Mouse (Mus musculus): Measurements from ENCODE around the gene Sema4g. TPM values are rescaled to one million over a fixed set of nuclear protein-coding genes. Genes with fewer than 3 reads are reported as not detected.

Gene Sema4g
- polyA plus RNA-seq, 1 experiment from 2014 or later = 18.0 TPM

DNA sequence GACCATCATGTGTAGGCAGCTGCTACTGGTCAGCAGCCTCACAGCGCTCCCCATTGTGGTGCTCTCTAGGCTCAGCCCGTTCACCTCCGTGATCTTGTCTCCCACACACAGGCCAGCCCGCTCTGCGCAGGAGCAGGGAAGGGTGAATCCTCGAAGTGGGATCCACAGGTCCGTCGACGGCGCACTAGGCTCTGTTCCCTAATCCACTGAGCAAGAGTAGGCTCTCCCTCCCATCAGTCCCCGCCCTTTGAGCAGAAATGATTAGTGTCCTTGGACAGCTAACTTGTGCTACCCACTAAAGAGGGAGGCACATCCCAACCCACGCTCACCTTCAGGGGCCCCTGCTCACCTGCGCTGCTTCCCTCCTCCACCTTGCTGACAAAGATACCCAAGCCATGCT lies 51.3 kb downstream of the Sema4g start:
- no peaks in the 10 kb centered on the region for H3K4me1 ChIP-seq (ENCODE audit: control insufficient read depth, insufficient read depth, low read depth, low read length)
- H3K4me2 ChIP-seq (ENCODE audit: low read length) = no peak overlapping the region
- no peaks in the 10 kb centered on the region for H3K27me3 ChIP-seq (replicated peaks; ENCODE audit: control insufficient read depth, insufficient read depth, low read length)
- no peaks in the 10 kb centered on the region for H3K36me3 ChIP-seq (ENCODE audit: control insufficient read depth, insufficient read depth, low read length)
- 55% methylated on average over 13 of the region's 13 CpGs for WGBS
- H3K9ac ChIP-seq (ENCODE audit: low read depth, low read length) = no peak overlapping the region; the same call in 1 of the 2 replicates
- H3K4me3 ChIP-seq (ENCODE audit: low read length) = no peak overlapping the region
- H3K27ac ChIP-seq (ENCODE audit: low read depth, low read length) = no peak overlapping the region
- ATAC-seq = no peak
- no peaks in the 10 kb centered on the region for H3K9me3 ChIP-seq (ENCODE audit: control insufficient read depth, low read length)

DNA sequence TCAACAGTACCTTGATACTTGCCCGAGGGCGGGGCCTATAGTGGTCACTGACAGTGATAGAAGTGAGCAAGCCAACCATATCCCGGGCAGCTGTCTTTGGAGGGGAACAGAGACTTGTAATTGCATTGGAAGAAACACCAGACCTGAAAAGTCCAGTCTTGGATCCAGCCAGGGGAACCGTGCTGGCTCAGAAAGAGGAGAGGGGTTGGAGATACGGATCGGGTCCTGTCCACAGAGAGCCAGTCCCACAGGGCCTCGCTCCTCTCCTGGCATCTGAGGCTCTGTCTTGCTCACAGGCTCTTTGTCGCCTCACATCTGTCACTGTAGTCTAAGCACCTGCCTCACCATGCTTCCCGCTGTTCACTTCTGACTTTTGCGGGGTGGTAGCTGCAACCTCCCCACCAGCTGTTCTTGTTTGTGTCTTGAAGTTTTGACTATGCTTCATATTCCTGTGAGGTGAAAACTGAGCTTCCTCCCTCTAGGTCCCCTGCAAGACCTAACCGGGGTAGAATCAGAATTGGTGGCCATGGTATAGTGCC lies 55.6 kb downstream of the Sema4g start:
- WGBS = 67% methylated on average over 11 of the region's 11 CpGs
- Histone ChIP-seq H3K27me3 (replicated peaks; ENCODE audit: control insufficient read depth, insufficient read depth, low read length) (no peaks in the 10 kb centered on the region), H3K27ac (ENCODE audit: low read depth, low read length) (no peak overlapping the region), H3K4me1 (ENCODE audit: control insufficient read depth, insufficient read depth, low read depth, low read length) (peaks cover 23% of the 10 kb centered on the region), H3K4me2 (ENCODE audit: low read length) (no peak overlapping the region), H3K9me3 (ENCODE audit: control insufficient read depth, low read length) (no peaks in the 10 kb centered on the region), H3K36me3 (ENCODE audit: control insufficient read depth, insufficient read depth, low read length) (no peaks in the 10 kb centered on the region), H3K9ac (ENCODE audit: low read depth, low read length) (no peak overlapping the region), H3K4me3 (ENCODE audit: low read length) (no peak overlapping the region)
- no peak for ATAC-seq

GRCm38 (mm10) chr19:45045236-45045635 lies 56.3 kb downstream of the Sema4g start:
- Histone ChIP-seq H3K4me3 (ENCODE audit: low read length) (no peak overlapping the region), H3K27ac (ENCODE audit: low read depth, low read length) (no peak overlapping the region), H3K4me1 (ENCODE audit: control insufficient read depth, insufficient read depth, low read depth, low read length) (peaks cover 26% of the 10 kb centered on the region), H3K36me3 (ENCODE audit: control insufficient read depth, insufficient read depth, low read length) (no peaks in the 10 kb centered on the region), H3K4me2 (ENCODE audit: low read length) (no peak overlapping the region), H3K9ac (ENCODE audit: low read depth, low read length) (no peak overlapping the region), H3K9me3 (ENCODE audit: control insufficient read depth, low read length) (no peaks in the 10 kb centered on the region), H3K27me3 (replicated peaks; ENCODE audit: control insufficient read depth, insufficient read depth, low read length) (no peaks in the 10 kb centered on the region)
- 47% methylated on average over 15 of the region's 15 CpGs for WGBS
- no peak for ATAC-seq

DNA sequence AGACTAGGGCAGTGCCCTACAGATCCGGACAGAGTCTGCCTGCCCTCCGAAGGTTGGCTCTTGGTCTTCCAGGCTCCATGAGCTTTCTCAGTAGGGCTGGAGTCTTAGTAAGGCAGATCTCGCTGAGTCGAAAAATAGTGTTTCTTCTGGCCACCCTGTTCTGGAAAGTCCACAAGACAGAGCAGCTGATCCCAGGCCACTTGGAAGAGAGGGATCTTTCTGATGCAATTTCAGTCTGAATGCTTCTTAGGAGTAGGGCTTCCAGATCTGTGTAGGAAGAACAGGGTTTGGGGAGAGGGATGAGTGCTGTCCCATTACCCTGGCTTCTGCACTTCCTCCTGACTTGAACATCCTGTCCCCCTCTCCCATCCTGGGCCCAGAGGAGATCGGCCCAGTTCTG lies 56.8 kb downstream of the Sema4g start, which contains the start of gene Pdzd7:
Gene Pdzd7, minus strand, starts transcription at position 67 of the 400 bp plus-strand sequence.
- Histone ChIP-seq H3K4me1 (ENCODE audit: control insufficient read depth, insufficient read depth, low read depth, low read length) (peaks cover 26% of the 10 kb centered on the region), H3K27ac (ENCODE audit: low read depth, low read length) (peak within 1 kb of the TSS; percentile 94), H3K4me3 (ENCODE audit: low read length) (peak within 1 kb of the TSS; percentile 67), H3K27me3 (replicated peaks; ENCODE audit: control insufficient read depth, insufficient read depth, low read length) (no peaks in the 10 kb centered on the region), H3K9me3 (ENCODE audit: control insufficient read depth, low read length) (no peaks in the 10 kb centered on the region), H3K36me3 (ENCODE audit: control insufficient read depth, insufficient read depth, low read length) (no peaks in the 10 kb centered on the region), H3K4me2 (ENCODE audit: low read length) (peak within 1 kb of the TSS; percentile 75), H3K9ac (ENCODE audit: low read depth, low read length) (peak within 1 kb of the TSS; percentile 81)
- ATAC-seq = no peak
- WGBS = 80% methylated on average over 5 of the region's 5 CpGs

- Histone ChIP-seq H3K9ac (ENCODE audit: low read depth, low read length) (peak overlapping the region; percentile 81), H3K4me2 (ENCODE audit: low read length) (peak overlapping the region; percentile 75), H3K36me3 (ENCODE audit: control insufficient read depth, insufficient read depth, low read length) (no peaks in the 10 kb centered on the region), H3K4me1 (ENCODE audit: control insufficient read depth, insufficient read depth, low read depth, low read length) (peaks cover 26% of the 10 kb centered on the region), H3K9me3 (ENCODE audit: control insufficient read depth, low read length) (no peaks in the 10 kb centered on the region), H3K27ac (ENCODE audit: low read depth, low read length) (peak overlapping the region; percentile 94), H3K4me3 (ENCODE audit: low read length) (peak overlapping the region; percentile 67), H3K27me3 (replicated peaks; ENCODE audit: control insufficient read depth, insufficient read depth, low read length) (no peaks in the 10 kb centered on the region)
- WGBS = under 1% methylated on average over 34 of the region's 34 CpGs
- ATAC-seq = peak; percentile 70
Observed at GRCm38 (mm10) chr19:45046523-45047321, 57.8 kb downstream of the Sema4g start.

DNA sequence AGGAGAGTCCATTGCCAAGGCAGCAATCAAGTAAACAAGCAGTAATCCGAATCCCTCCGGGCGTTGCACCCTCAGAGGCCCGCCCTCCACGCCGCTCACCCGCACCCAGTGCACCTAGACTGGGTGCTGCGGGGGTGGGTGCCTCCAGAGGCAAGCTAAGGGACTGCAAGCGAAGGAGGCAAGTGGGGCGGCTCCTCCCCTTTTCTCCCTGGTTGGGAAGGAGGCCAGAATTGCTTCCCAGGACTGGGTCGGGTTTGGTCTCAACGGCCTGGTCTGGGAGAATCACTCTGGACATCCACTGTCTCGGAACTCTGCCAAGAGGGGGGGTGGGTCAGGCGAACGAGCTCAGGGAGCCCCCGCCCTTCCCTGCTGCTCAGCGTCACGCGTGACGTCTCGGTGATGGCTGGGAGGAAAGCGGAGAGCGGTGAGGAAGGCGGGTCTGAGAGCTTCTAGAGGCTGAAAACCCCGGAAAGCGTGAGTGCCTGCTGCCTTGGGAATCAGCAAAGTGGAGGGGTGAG lies 58.6 kb downstream of the Sema4g start, which contains the start of gene Sfxn3:
Gene Sfxn3, plus strand, starts transcription at position 87 of the 518 bp plus-strand sequence.
- Histone ChIP-seq H3K27ac (ENCODE audit: low read depth, low read length) (peak within 1 kb of the TSS; percentile 94), H3K4me2 (ENCODE audit: low read length) (peak within 1 kb of the TSS; percentile 75), H3K9me3 (ENCODE audit: control insufficient read depth, low read length) (no peaks in the 10 kb centered on the region), H3K36me3 (ENCODE audit: control insufficient read depth, insufficient read depth, low read length) (peaks cover 3% of the 10 kb centered on the region), H3K27me3 (replicated peaks; ENCODE audit: control insufficient read depth, insufficient read depth, low read length) (no peaks in the 10 kb centered on the region), H3K4me3 (ENCODE audit: low read length) (peak within 1 kb of the TSS; percentile 67), H3K4me1 (ENCODE audit: control insufficient read depth, insufficient read depth, low read depth, low read length) (peaks cover 26% of the 10 kb centered on the region), H3K9ac (ENCODE audit: low read depth, low read length) (peak within 1 kb of the TSS; percentile 81)
- peak; percentile 85 for ATAC-seq
- under 1% methylated on average over 26 of the region's 26 CpGs for WGBS

GRCm38 (mm10) chr19:45047935-45048643 lies 59.2 kb downstream of the Sema4g start:
- Histone ChIP-seq H3K36me3 (ENCODE audit: control insufficient read depth, insufficient read depth, low read length) (peaks cover 7% of the 10 kb centered on the region), H3K27ac (ENCODE audit: low read depth, low read length) (peak overlapping the region; percentile 94), H3K27me3 (replicated peaks; ENCODE audit: control insufficient read depth, insufficient read depth, low read length) (no peaks in the 10 kb centered on the region), H3K4me1 (ENCODE audit: control insufficient read depth, insufficient read depth, low read depth, low read length) (peaks cover 26% of the 10 kb centered on the region), H3K9ac (ENCODE audit: low read depth, low read length) (peak overlapping the region; percentile 81), H3K9me3 (ENCODE audit: control insufficient read depth, low read length) (no peaks in the 10 kb centered on the region), H3K4me2 (ENCODE audit: low read length) (peak overlapping the region; percentile 75), H3K4me3 (ENCODE audit: low read length) (peak overlapping the region; percentile 67)
- WGBS = 18% methylated on average over 11 of the region's 11 CpGs
- ATAC-seq = peak; percentile 23

- Histone ChIP-seq H3K9me3 (ENCODE audit: control insufficient read depth, low read length) (no peaks in the 10 kb centered on the region), H3K27ac (ENCODE audit: low read depth, low read length) (peak overlapping the region; percentile 94), H3K36me3 (ENCODE audit: control insufficient read depth, insufficient read depth, low read length) (peaks cover 12% of the 10 kb centered on the region), H3K4me2 (ENCODE audit: low read length) (peak overlapping the region; percentile 75), H3K4me1 (ENCODE audit: control insufficient read depth, insufficient read depth, low read depth, low read length) (peaks cover 26% of the 10 kb centered on the region), H3K9ac (ENCODE audit: low read depth, low read length) (peak overlapping the region; percentile 81), H3K27me3 (replicated peaks; ENCODE audit: control insufficient read depth, insufficient read depth, low read length) (no peaks in the 10 kb centered on the region), H3K4me3 (ENCODE audit: low read length) (peak overlapping the region; percentile 67)
- WGBS = 76% methylated on average over 12 of the region's 12 CpGs
- ATAC-seq = no peak
Observed at GRCm38 (mm10) chr19:45048644-45049365, 59.9 kb downstream of the Sema4g start.
